Mouse (Mus musculus): ENCODE data around the gene Vmn2r44. TPM values are rescaled to one million over a fixed set of nuclear protein-coding genes. Genes with fewer than 3 reads are reported as not detected.
"Not testable (repeated sequence)": the region's sequence is repeated elsewhere in the genome, so short reads cannot be mapped to it uniquely, and the experiment has no call there.

The Vmn2r44 gene
- polyA plus RNA-seq (2014; fragmentation: Nextera tagmentation; extraction: Ambion mirVana) = not detected in 2 replicates

- not testable (repeated sequence) for H3K4me2 ChIP-seq (ENCODE audit: low read depth, low read length); H3K36me3 ChIP-seq (replicated peaks; ENCODE audit: control insufficient read depth, insufficient read depth, low read depth, low read length); H3K27me3 ChIP-seq (ENCODE audit: control insufficient read depth, insufficient read depth, low read length); H3K9ac ChIP-seq (replicated peaks; ENCODE audit: low read length); DNase-seq (ENCODE audit: low spot score); ATAC-seq (replicated peaks; ENCODE audit: insufficient number of reproducible peaks, low FRiP score, low TSS enrichment, low read depth); H3K4me3 ChIP-seq (ENCODE audit: low read depth, low read length); H3K27ac ChIP-seq (replicated peaks; ENCODE audit: low read depth, low read length); H3K4me1 ChIP-seq (ENCODE audit: control insufficient read depth, insufficient read depth, low read length); H3K9me3 ChIP-seq (replicated peaks; ENCODE audit: control insufficient read depth, low read length)
Observed at GRCm38 (mm10) chr7:8383233-8383632, at the start of gene Vmn2r44. Gene Vmn2r44, minus strand, starts transcription at chr7:8383333.

GRCm38 (mm10) chr7:8357879-8358278, 25.3 kb downstream of the Vmn2r44 start:
- H3K36me3 ChIP-seq (replicated peaks; ENCODE audit: control insufficient read depth, insufficient read depth, low read depth, low read length); H3K27ac ChIP-seq (replicated peaks; ENCODE audit: low read depth, low read length); H3K9ac ChIP-seq (replicated peaks; ENCODE audit: low read length); ATAC-seq (replicated peaks; ENCODE audit: insufficient number of reproducible peaks, low FRiP score, low TSS enrichment, low read depth); H3K4me1 ChIP-seq (ENCODE audit: control insufficient read depth, insufficient read depth, low read length); H3K9me3 ChIP-seq (replicated peaks; ENCODE audit: control insufficient read depth, low read length); H3K4me2 ChIP-seq (ENCODE audit: low read depth, low read length); H3K27me3 ChIP-seq (ENCODE audit: control insufficient read depth, insufficient read depth, low read length); H3K4me3 ChIP-seq (ENCODE audit: low read depth, low read length); DNase-seq (ENCODE audit: low spot score): not testable (repeated sequence)
- WGBS = 90% methylated on average over 11 of the region's 11 CpGs

Other genes with a start within 250 kb of the Vmn2r44 start
- gene Vmn2r41, start 221.7 kb downstream of the Vmn2r44 start, polyA plus RNA-seq (2014; fragmentation: Nextera tagmentation; extraction: Ambion mirVana) = not detected in 2 replicates
- gene Vmn2r42, start 183.0 kb downstream of the Vmn2r44 start, polyA plus RNA-seq (2014; fragmentation: Nextera tagmentation; extraction: Ambion mirVana) = not detected in 2 replicates
- not detected in 2 replicates for gene Vmn2r43, start 122.7 kb downstream of the Vmn2r44 start, polyA plus RNA-seq (2014; fragmentation: Nextera tagmentation; extraction: Ambion mirVana)
- not detected in 2 replicates for gene Vmn2r45, start 105.7 kb upstream of the Vmn2r44 start, polyA plus RNA-seq (2014; fragmentation: Nextera tagmentation; extraction: Ambion mirVana)

Measured in embryonic facial prominence, embryonic 11.5 days (tissue).